Mouse (Mus musculus): ENCODE measurements around the gene Susd1. TPM values are rescaled to one million over a fixed set of nuclear protein-coding genes. Genes with fewer than 3 reads are reported as not detected.

Susd1 gene
- polyA plus RNA-seq, 1 experiment from 2014 or later, result 3.3 TPM

DNA sequence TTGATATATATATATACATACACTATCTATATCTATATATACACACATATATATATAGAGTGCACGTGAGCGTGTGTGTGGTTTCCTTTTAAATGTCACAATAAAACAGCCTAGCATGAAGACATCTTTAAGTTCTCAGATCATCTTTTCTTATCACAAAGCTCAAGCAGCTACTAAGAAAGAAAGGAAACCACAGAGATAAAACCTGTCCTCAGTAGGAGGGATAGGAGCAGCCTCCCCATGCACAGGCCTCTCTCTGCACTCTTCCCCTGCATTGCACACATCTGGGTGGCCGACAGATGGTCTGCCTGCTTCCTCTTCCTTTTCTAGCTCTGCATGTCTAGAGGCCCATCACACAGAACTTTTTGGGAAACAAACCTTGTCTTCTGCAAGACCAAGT lies 162.9 kb downstream of the Susd1 start:
- ATAC-seq (ENCODE audit: insufficient number of reproducible peaks, insufficient read depth, low FRiP score, low TSS enrichment, low read depth), result no peak
- H3K4me2 ChIP-seq, result no peak overlapping the region
- no peak overlapping the region for H3K9ac ChIP-seq
- H3K27me3 ChIP-seq, result no peaks in the 10 kb centered on the region
- H3K36me3 ChIP-seq, result no peaks in the 10 kb centered on the region
- 0 out of 2 replicates have a peak, but pooled peaks cover 9% of the 10 kb centered on the region for H3K4me1 ChIP-seq
- H3K9me3 ChIP-seq, result no peaks in the 10 kb centered on the region
- H3K27ac ChIP-seq, result no peak overlapping the region
- WGBS, result 84% methylated on average over 3 of the region's 3 CpGs
- H3K4me3 ChIP-seq, result no peak overlapping the region

DNA sequence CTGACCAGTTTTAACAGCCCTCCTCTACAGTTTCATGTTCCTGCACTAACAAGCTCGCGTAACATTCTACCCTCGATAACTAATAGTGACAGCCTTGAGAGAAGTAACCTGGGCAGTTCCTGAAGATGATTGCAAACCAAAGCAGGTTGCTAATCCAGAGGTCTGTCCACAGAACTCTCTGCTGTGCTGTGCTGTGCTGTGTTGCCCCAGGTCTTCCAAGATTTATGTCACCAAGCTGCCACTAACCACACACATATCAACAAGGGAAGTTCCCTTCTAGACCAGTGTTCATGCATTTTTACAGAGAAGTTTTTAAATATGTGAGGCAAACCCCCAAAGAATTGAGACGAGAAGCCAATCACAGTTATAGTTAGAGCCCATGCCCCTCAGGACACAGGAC lies 164.3 kb downstream of the Susd1 start:
- Histone ChIP-seq H3K4me3 (no peak overlapping the region), H3K9ac (no peak overlapping the region), H3K9me3 (peaks cover 5% of the 10 kb centered on the region; the same call in 1 of the 2 replicates), H3K27ac (no peak overlapping the region), H3K4me2 (no peak overlapping the region), H3K36me3 (no peaks in the 10 kb centered on the region), H3K27me3 (no peaks in the 10 kb centered on the region), H3K4me1 (0 out of 2 replicates have a peak, but pooled peaks cover 9% of the 10 kb centered on the region)
- WGBS, result 29% methylated on average over 4 of the region's 4 CpGs
- no peak for ATAC-seq (ENCODE audit: insufficient number of reproducible peaks, insufficient read depth, low FRiP score, low TSS enrichment, low read depth)

DNA sequence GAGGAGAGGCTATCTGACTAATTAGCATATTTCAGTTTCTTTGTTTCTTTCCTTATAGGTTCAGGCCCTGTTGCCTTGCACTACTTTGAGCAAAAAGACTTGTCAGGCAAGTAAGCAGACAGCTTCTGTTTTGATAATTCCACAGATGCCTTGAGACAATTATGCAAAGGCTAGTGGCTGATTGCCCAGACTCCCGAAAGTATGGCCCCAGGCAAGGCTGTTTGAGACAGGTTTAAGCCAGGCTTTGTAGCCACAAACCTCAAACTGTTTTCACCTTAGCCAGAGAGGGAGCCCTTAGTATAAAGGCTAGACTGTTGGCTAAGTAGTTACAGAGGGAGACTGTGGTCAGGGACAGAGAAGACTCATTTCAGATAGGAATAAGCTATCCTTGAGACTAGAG lies 165.1 kb downstream of the Susd1 start:
- 9% methylated on average over 1 of the region's 1 CpGs for WGBS
- Histone ChIP-seq H3K4me3 (no peak overlapping the region), H3K9ac (no peak overlapping the region), H3K9me3 (peaks cover 5% of the 10 kb centered on the region; the same call in 1 of the 2 replicates), H3K27ac (no peak overlapping the region), H3K4me1 (0 out of 2 replicates have a peak, but pooled peaks cover 9% of the 10 kb centered on the region), H3K4me2 (no peak overlapping the region), H3K27me3 (no peaks in the 10 kb centered on the region), H3K36me3 (no peaks in the 10 kb centered on the region)
- no peak for ATAC-seq (ENCODE audit: insufficient number of reproducible peaks, insufficient read depth, low FRiP score, low TSS enrichment, low read depth)

DNA sequence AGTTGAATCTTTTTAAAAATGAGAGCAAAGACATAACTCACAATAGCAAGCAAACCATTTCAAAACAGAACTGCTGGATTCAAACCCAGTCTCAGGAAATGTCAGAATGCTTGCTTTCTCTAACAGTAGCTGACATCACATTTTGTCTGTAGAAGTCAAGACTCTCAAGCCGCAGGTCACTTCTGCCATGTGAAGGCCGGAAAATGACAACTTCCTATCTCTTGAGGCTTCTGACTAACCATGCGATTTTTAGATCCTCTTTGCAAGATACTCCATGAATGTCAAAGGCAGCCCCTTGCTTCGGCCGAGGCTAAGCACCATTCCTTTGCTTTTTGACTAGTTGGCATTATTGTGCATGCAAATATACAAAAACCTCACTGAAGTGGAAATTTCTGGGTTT lies 172.8 kb downstream of the Susd1 start:
- Histone ChIP-seq H3K4me1 (no peaks in the 10 kb centered on the region), H3K27ac (no peak overlapping the region), H3K27me3 (no peaks in the 10 kb centered on the region), H3K9me3 (peaks cover 5% of the 10 kb centered on the region; the same call in 1 of the 2 replicates), H3K36me3 (no peaks in the 10 kb centered on the region), H3K4me3 (no peak overlapping the region), H3K9ac (no peak overlapping the region), H3K4me2 (no peak overlapping the region)
- ATAC-seq (ENCODE audit: insufficient number of reproducible peaks, insufficient read depth, low FRiP score, low TSS enrichment, low read depth), result no peak
- 90% methylated on average over 5 of the region's 5 CpGs for WGBS

DNA sequence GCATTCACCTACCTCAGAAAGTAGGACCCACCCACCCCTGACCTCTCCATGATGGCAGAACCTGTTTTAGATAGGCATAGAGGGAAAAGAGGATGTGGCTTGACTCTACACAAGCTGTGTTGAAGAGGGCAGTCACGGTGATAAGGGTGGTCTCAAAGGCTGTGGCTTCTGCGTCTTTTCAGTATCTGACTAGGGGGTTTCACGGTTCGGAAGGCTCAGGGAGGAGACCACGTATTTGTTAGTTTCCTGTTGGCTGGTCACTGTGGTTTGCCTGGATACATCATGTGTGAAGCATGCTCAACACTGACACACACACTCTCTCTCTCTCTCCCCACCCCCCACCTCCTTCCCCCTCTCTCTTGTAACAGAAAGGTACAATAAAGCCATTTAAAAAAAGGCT lies 173.3 kb downstream of the Susd1 start:
- WGBS, result 87% methylated on average over 5 of the region's 5 CpGs
- Histone ChIP-seq H3K4me1 (no peaks in the 10 kb centered on the region), H3K4me2 (no peak overlapping the region), H3K36me3 (no peaks in the 10 kb centered on the region), H3K9me3 (peaks cover 5% of the 10 kb centered on the region; the same call in 1 of the 2 replicates), H3K27me3 (no peaks in the 10 kb centered on the region), H3K4me3 (no peak overlapping the region), H3K9ac (no peak overlapping the region), H3K27ac (no peak overlapping the region)
- ATAC-seq (ENCODE audit: insufficient number of reproducible peaks, insufficient read depth, low FRiP score, low TSS enrichment, low read depth), result no peak

Other genes starting within 250 kb of the Susd1 start
- 11.2 and 12.0 TPM in 2 replicates for gene Ugcg, start 249.4 kb downstream of the Susd1 start, polyA plus RNA-seq (2015; fragmentation: Nextera tagmentation; extraction: Ambion mirVana)
- gene Ptbp3, start 110.7 kb upstream of the Susd1 start, polyA plus RNA-seq (2015; fragmentation: Nextera tagmentation; extraction: Ambion mirVana), result 38.1 and 50.3 TPM in 2 replicates
- gene Hsdl2, start 142.9 kb upstream of the Susd1 start, polyA plus RNA-seq (2015; fragmentation: Nextera tagmentation; extraction: Ambion mirVana), result 25.1 and 29.1 TPM in 2 replicates
- gene E130308A19Rik, start 187.6 kb upstream of the Susd1 start, polyA plus RNA-seq (2015; fragmentation: Nextera tagmentation; extraction: Ambion mirVana), result 22.8 and 26.6 TPM in 2 replicates